Mouse (Mus musculus): ENCODE results near the gene Gamt.

GRCm38 (mm10) chr10:80220676-80221075, 40.1 kb downstream of the Gamt start:
- no peak for TF ChIP-seq CTCF (IDR thresholded peaks at IDR 0.05; ENCODE audit: low read depth, low read length)
- TF ChIP-seq POLR2A (IDR thresholded peaks at IDR 0.05; ENCODE audit: extremely low read depth, insufficient read depth, low read length): no peak

Data from liver, adult 2 months (tissue).